Mouse (Mus musculus): Measurements from ENCODE around the gene Washc3.

DNA sequence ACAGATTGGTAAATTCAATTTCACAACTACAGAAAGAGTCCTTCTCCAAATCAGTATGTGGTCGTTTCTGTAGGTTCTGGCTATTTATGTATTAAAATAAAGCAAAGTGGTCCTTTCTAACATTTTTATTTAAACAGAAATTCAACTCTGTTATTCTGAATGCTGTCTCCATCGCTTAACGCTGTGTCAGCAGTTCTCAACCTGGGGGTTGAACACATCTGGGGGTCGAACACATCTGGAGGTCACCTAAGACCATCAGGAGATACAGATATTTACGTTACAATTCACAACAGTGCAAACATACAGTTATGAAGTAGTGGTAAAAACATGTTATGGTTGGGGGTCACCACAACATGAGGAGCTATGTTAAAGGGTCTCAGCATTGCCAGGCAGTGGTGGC, 73.2 kb downstream of the Washc3 start:
- TF ChIP-seq CTCF (IDR thresholded peaks at IDR 0.05; ENCODE audit: low read depth, low read length), result no peak
- no peak for TF ChIP-seq POLR2A (IDR thresholded peaks at IDR 0.05; ENCODE audit: borderline replicate concordance, low read depth, low read length)

Data from bone marrow macrophage, adult 2 months (primary cell).